Mouse (Mus musculus) CH12.LX (cell line): ENCODE measurements around the gene Ncoa6. TPM values are rescaled to one million over a fixed set of nuclear protein-coding genes. Genes with fewer than 3 reads are reported as not detected.

Source experiments
- DNase-seq: peaks from one replicate; pipeline ENCODE4 v3.0.0-alpha.2; 2013; ENCODE audit errors: extremely low read depth
- H3K27ac ChIP-seq: 2 replicates; pipeline ENCODE4 v1.5.1; 2012; ENCODE audit warnings: low read depth, mild to moderate bottlenecking, control low read depth, moderate library complexity; ENCODE audit not compliant: insufficient read depth
- H3K27me3 ChIP-seq: replicated peaks from 2 replicates; pipeline ENCODE3; 2012; ENCODE audit warnings: inconsistent platforms
- H3K36me3 ChIP-seq, 2 experiments: replicated peaks in 1 of 2; 2 replicates each; pipeline versions ENCODE3 to v1.6.1; 2012; ENCODE audit warnings: inconsistent platforms in 1 of 2, low read length in 1 of 2, mild to moderate bottlenecking in 1 of 2, mixed read lengths in 1 of 2, moderate library complexity in 1 of 2; ENCODE audit not compliant: control insufficient read depth in 1 of 2, insufficient read depth in 1 of 2
- H3K4me1 ChIP-seq, 2 experiments: 2 replicates each; pipeline ENCODE4 v1.6.1; 2012; ENCODE audit warnings: inconsistent platforms in 1 of 2, moderate library complexity in 1 of 2; ENCODE audit not compliant: insufficient read depth in 2 of 2, control insufficient read depth in 1 of 2
- H3K4me2 ChIP-seq: 2 replicates; pipeline ENCODE4 v1.6.1; 2012; ENCODE audit warnings: low read depth, mild to moderate bottlenecking, control low read depth; ENCODE audit not compliant: poor library complexity, insufficient read depth, severe bottlenecking
- H3K4me3 ChIP-seq, 3 experiments: fragments of 150-350 bp in 1 of 3; sonication (generic) in 1 of 3; replicated peaks in 1 of 3; 2 replicates each; pipeline versions ENCODE3 to v1.5.1; 2011 to 2012; ENCODE audit warnings: low read depth in 2 of 3, low read length in 2 of 3, mild to moderate bottlenecking in 2 of 3, moderate library complexity in 2 of 3, control low read depth in 1 of 3, improper control_type of control experiment in 1 of 3, inconsistent platforms in 1 of 3, mixed read lengths in 1 of 3; ENCODE audit not compliant: poor library complexity in 1 of 3
- H3K79me2 ChIP-seq: replicated peaks from 2 replicates; pipeline ENCODE4 v1.6.1; 2012; ENCODE audit warnings: mild to moderate bottlenecking, moderate library complexity; ENCODE audit not compliant: control insufficient read depth, poor library complexity, insufficient read depth, severe bottlenecking; ENCODE audit errors: extremely low read depth
- H3K9ac ChIP-seq: 2 replicates; pipeline ENCODE4 v1.6.1; 2012; ENCODE audit warnings: low read depth, mild to moderate bottlenecking, control low read depth, moderate library complexity; ENCODE audit not compliant: insufficient read depth
- H3K9me3 ChIP-seq: replicated peaks from 2 replicates; pipeline ENCODE3; 2012; ENCODE audit warnings: low read length, inconsistent platforms, mixed read lengths
- BHLHE40 ChIP-seq: IDR thresholded peaks from 2 replicates; pipeline ENCODE4 v1.6.1; 2011; ENCODE audit warnings: mild to moderate bottlenecking, low read depth, low read length, improper control_type of control experiment
- CHD1 ChIP-seq: IDR thresholded peaks from 2 replicates; pipeline ENCODE4 v1.6.1; 2012; ENCODE audit warnings: low read depth, low read length, improper control_type of control experiment, inconsistent platforms
- CHD2 ChIP-seq: IDR thresholded peaks from 2 replicates; pipeline ENCODE4 v1.6.1; 2011; ENCODE audit warnings: low read length, improper control_type of control experiment
- CTCF ChIP-seq, 2 experiments: IDR thresholded peaks in 1 of 2; conservative IDR thresholded peaks in 1 of 2; 2 replicates each; pipeline ENCODE4 v1.5.1; 2011 to 2012; ENCODE audit warnings: low read depth in 2 of 2, low read length in 2 of 2, improper control_type of control experiment in 1 of 2, inconsistent platforms in 1 of 2, mild to moderate bottlenecking in 1 of 2, moderate library complexity in 1 of 2
- E2F4 ChIP-seq: IDR thresholded peaks from 2 replicates; pipeline ENCODE4 v1.6.1; 2011; ENCODE audit warnings: low read depth, low read length, improper control_type of control experiment; ENCODE audit not compliant: insufficient replicate concordance
- ELF1 ChIP-seq: IDR thresholded peaks from 2 replicates; pipeline ENCODE4 v1.6.1; 2014; ENCODE audit warnings: low read depth, mild to moderate bottlenecking, inconsistent platforms, low read length, improper control_type of control experiment
- ETS1 ChIP-seq: conservative IDR thresholded peaks from 2 replicates; pipeline ENCODE4 v1.6.1; 2012; ENCODE audit warnings: low read depth, mild to moderate bottlenecking, inconsistent platforms, low read length, improper control_type of control experiment, moderate library complexity
- GABPA ChIP-seq: IDR thresholded peaks from 2 replicates; pipeline ENCODE4 v1.6.1; 2012; ENCODE audit warnings: low read depth, low read length, improper control_type of control experiment, inconsistent platforms; ENCODE audit not compliant: insufficient replicate concordance
- IRF4 ChIP-seq: IDR thresholded peaks from 2 replicates; pipeline ENCODE4 v1.6.1; 2014; ENCODE audit warnings: low read depth, mild to moderate bottlenecking, inconsistent platforms, low read length, improper control_type of control experiment
- JUND ChIP-seq: conservative IDR thresholded peaks from 2 replicates; pipeline ENCODE4 v1.6.1; 2011; ENCODE audit warnings: low read depth, low read length, improper control_type of control experiment
- KAT2A ChIP-seq: IDR thresholded peaks from 2 replicates; pipeline ENCODE4 v1.6.1; 2012; ENCODE audit warnings: low read length, improper control_type of control experiment, inconsistent platforms; ENCODE audit not compliant: insufficient replicate concordance
- MAFK ChIP-seq: IDR thresholded peaks from 2 replicates; pipeline ENCODE4 v1.6.1; 2011; ENCODE audit warnings: low read length, improper control_type of control experiment; ENCODE audit not compliant: insufficient replicate concordance
- MAX ChIP-seq: IDR thresholded peaks from 2 replicates; pipeline ENCODE4 v1.6.1; 2011; ENCODE audit warnings: low read length, improper control_type of control experiment
- MAZ ChIP-seq: IDR thresholded peaks from 2 replicates; pipeline ENCODE4 v1.6.1; 2012; ENCODE audit warnings: low read depth, mild to moderate bottlenecking, inconsistent platforms, low read length, improper control_type of control experiment, moderate library complexity
- MEF2A ChIP-seq: IDR thresholded peaks from 2 replicates; pipeline ENCODE4 v1.6.1; 2014; ENCODE audit warnings: low read depth, mild to moderate bottlenecking, inconsistent platforms, low read length, improper control_type of control experiment, borderline replicate concordance
- MXI1 ChIP-seq: IDR thresholded peaks from 2 replicates; pipeline ENCODE4 v1.6.1; 2011; ENCODE audit warnings: mild to moderate bottlenecking, low read depth, low read length, improper control_type of control experiment
- MYC ChIP-seq: IDR thresholded peaks from 2 replicates; pipeline ENCODE4 v1.6.1; 2011; ENCODE audit warnings: low read depth, mild to moderate bottlenecking, improper control_type of control experiment, low read length
- NELFE ChIP-seq: IDR thresholded peaks from 2 replicates; pipeline ENCODE4 v1.6.1; 2011; ENCODE audit warnings: low read depth, low read length, improper control_type of control experiment
- PAX5 ChIP-seq: IDR thresholded peaks from 2 replicates; pipeline ENCODE4 v1.6.1; 2012; ENCODE audit warnings: low read length, inconsistent platforms, mixed read lengths
- POLR2AphosphoS2 ChIP-seq: IDR thresholded peaks from 2 replicates; pipeline ENCODE4 v1.6.1; 2011; ENCODE audit warnings: low read depth, low read length, improper control_type of control experiment
- RAD21 ChIP-seq: IDR thresholded peaks from 2 replicates; pipeline ENCODE4 v1.6.1; 2011; ENCODE audit warnings: low read depth, mild to moderate bottlenecking, low read length, improper control_type of control experiment, moderate library complexity
- RCOR1 ChIP-seq: conservative IDR thresholded peaks from 2 replicates; pipeline ENCODE4 v1.6.1; 2012; ENCODE audit warnings: low read depth, mild to moderate bottlenecking, inconsistent platforms, low read length, improper control_type of control experiment
- SIN3A ChIP-seq: IDR thresholded peaks from 2 replicates; pipeline ENCODE4 v1.6.1; 2012; ENCODE audit warnings: low read length, improper control_type of control experiment, inconsistent platforms
- SMC3 ChIP-seq: IDR thresholded peaks from 2 replicates; pipeline ENCODE4 v1.6.1; 2011; ENCODE audit warnings: low read depth, low read length, improper control_type of control experiment
- TCF12 ChIP-seq: IDR thresholded peaks from 2 replicates; pipeline ENCODE4 v1.6.1; 2014; ENCODE audit warnings: low read depth, mild to moderate bottlenecking, inconsistent platforms, low read length, improper control_type of control experiment
- USF2 ChIP-seq: conservative IDR thresholded peaks from 2 replicates; pipeline ENCODE4 v1.6.1; 2011; ENCODE audit warnings: low read depth, low read length, improper control_type of control experiment
- ZKSCAN1 ChIP-seq: IDR thresholded peaks from 2 replicates; pipeline ENCODE4 v1.6.1; 2012; ENCODE audit warnings: low read depth, inconsistent platforms, low read length, improper control_type of control experiment, borderline replicate concordance
- ZMIZ1 ChIP-seq: IDR thresholded peaks from 2 replicates; pipeline ENCODE4 v1.6.1; 2012; ENCODE audit warnings: low read depth, mild to moderate bottlenecking, inconsistent platforms, low read length, improper control_type of control experiment
- ZNF384 ChIP-seq: IDR thresholded peaks from 2 replicates; pipeline ENCODE4 v1.6.1; 2012; ENCODE audit warnings: low read depth, low read length, improper control_type of control experiment, inconsistent platforms
- dilution Hi-C: fragments of 300-500 bp; cut with MboI; formaldehyde crosslinking; loops from 2 replicates; pipeline ENCODE4 v1.14.3; 2020; ENCODE audit warnings: low sequenced_read_pairs; ENCODE audit not compliant: extremely low pct_unique_long_range_greater_than_20kb, extremely low pct_ligation_motif_present
- in situ Hi-C: fragments of 300-500 bp; cut with MboI; formaldehyde crosslinking; loops from 3 replicates; pipeline ENCODE4 v1.14.3; 2019; ENCODE audit warnings: low sequenced_read_pairs, low pct_ligation_motif_present, low pct_unique_long_range_greater_than_20kb, mixed read lengths
- polyA plus RNA-seq: library from polyadenylated mRNA; unstranded; fragments of >175 nt; gene quantifications from 2 replicates; pipeline ENCODE4 v1.2.1, GENCODE M21; 2012; ENCODE audit warnings: low read depth; ENCODE audit not compliant: insufficient read length
- total RNA-seq, 2 experiments: library from RNA; depleted of rRNA; stranded (reverse); fragments of 300-350 nt in 1 of 2; fragments of >200 nt in 1 of 2; gene quantifications; 2 replicates each; pipeline ENCODE4 v1.2.3; 2012 to 2014

The Ncoa6 gene
- total and polyA plus RNA-seq, 3 experiments, result 5.4 to 20.6 (median 5.9) TPM

GRCm38 (mm10) chr2:155385731-155386533 is 87.8 kb downstream of the Ncoa6 start:
- H3K36me3 ChIP-seq, result peaks cover 14 to 45% of the 10 kb centered on the region in 2 experiments
- DNase-seq, result no peak
- H3K9ac ChIP-seq, result no peak overlapping the region
- peaks cover 0 to 13% of the 10 kb centered on the region in 2 experiments; a peak in 3 of 4 replicates for H3K4me1 ChIP-seq
- H3K4me2 ChIP-seq, result no peak overlapping the region
- no peak overlapping the region for H3K27ac ChIP-seq
- H3K9me3 ChIP-seq, result no peaks in the 10 kb centered on the region
- dilution Hi-C loops (no loop called here), in situ Hi-C loops (loop anchor here (5.0 to 25.0 kb wide), 2 partner anchors 149 to 299 kb away; partner anchors contain the start of gene Dynlrb1)
- no peaks in the 10 kb centered on the region for H3K79me2 ChIP-seq
- H3K4me3 ChIP-seq, result no peak overlapping the region
- TF ChIP-seq CHD1, result no peak
- no peak for TF ChIP-seq ZKSCAN1
- no peak for TF ChIP-seq MAFK
- TF ChIP-seq CHD2, result no peak
- TF ChIP-seq RAD21, result no peak
- TF ChIP-seq BHLHE40, result no peak
- TF ChIP-seq IRF4, result no peak
- no peak for TF ChIP-seq ZNF384
- TF ChIP-seq ELF1, result no peak
- TF ChIP-seq E2F4, result no peak
- no peak for TF ChIP-seq KAT2A
- no peak for TF ChIP-seq TCF12
- no peak for TF ChIP-seq RCOR1
- TF ChIP-seq JUND, result no peak
- TF ChIP-seq MXI1, result no peak
- TF ChIP-seq SMC3, result no peak
- TF ChIP-seq CTCF (conservative IDR thresholded peaks at IDR 0.05 in 1 of 2, IDR thresholded peaks at IDR 0.05 in 1 of 2; ENCODE audit: low read depth in 2 of 2, low read length in 2 of 2), result no peak
- TF ChIP-seq MAX, result no peak
- TF ChIP-seq POLR2AphosphoS2, result no peak
- H3K27me3 ChIP-seq, result peaks cover 3% of the 10 kb centered on the region

- H3K27ac ChIP-seq, result no peak overlapping the region
- H3K9me3 ChIP-seq, result no peaks in the 10 kb centered on the region
Measured at GRCm38 (mm10) chr2:155385090-155385489, 88.6 kb downstream of the Ncoa6 start.

More at GRCm38 (mm10) chr2:155385090-155385489, 88.6 kb downstream of the Ncoa6 start:
- in situ Hi-C loops (loop anchor here (5.0 to 25.0 kb wide), 2 partner anchors 148 to 298 kb away; partner anchors contain the start of gene Dynlrb1), dilution Hi-C loops (no loop called here)
- Histone ChIP-seq H3K27me3 (peaks cover 11% of the 10 kb centered on the region), H3K36me3 (peaks cover 11 to 39% of the 10 kb centered on the region in 2 experiments), H3K79me2 (no peaks in the 10 kb centered on the region), H3K4me3 (no peak overlapping the region), H3K4me1 (peaks cover 0 to 22% of the 10 kb centered on the region in 2 experiments; a peak in 3 of 4 replicates), H3K9ac (no peak overlapping the region), H3K4me2 (no peak overlapping the region)
- peak; percentile 87 for DNase-seq
- TF ChIP-seq MAZ (no peak), MYC (0 out of 2 replicates have a peak, but pooled peaks have one; percentile 47), ZMIZ1 (no peak), ZNF384 (no peak), NELFE (peak; percentile 49; the same call in 1 of the 2 replicates), USF2 (no peak), CTCF (conservative IDR thresholded peaks at IDR 0.05 in 1 of 2, IDR thresholded peaks at IDR 0.05 in 1 of 2; ENCODE audit: low read depth in 2 of 2, low read length in 2 of 2) (peak; percentile 11 to 96; a peak in 3 of 4 replicates), GABPA (no peak), IRF4 (peak; percentile 46; the same call in 1 of the 2 replicates), MEF2A (no peak), SMC3 (peak; percentile 77), PAX5 (no peak), POLR2AphosphoS2 (no peak), SIN3A (no peak), RCOR1 (no peak), ETS1 (no peak), ELF1 (peak; percentile 33; the same call in 1 of the 2 replicates), KAT2A (no peak), RAD21 (peak; percentile 86)
